Mouse (Mus musculus) kidney, postnatal 14 days (tissue): Measurements from ENCODE around the gene Gprc5c.
A peak's percentile ranks its signal among the peaks of the same experiment; 100 is the strongest.
"Not testable (repeated sequence)": the region's sequence is repeated elsewhere in the genome, so short reads cannot be mapped to it uniquely, and the experiment has no call there.

Experiments used
- DNase-seq: peaks from one replicate; pipeline ENCODE4 v3.0.0; 2022; ENCODE audit warnings: mixed read lengths

The Gprc5c gene

DNA sequence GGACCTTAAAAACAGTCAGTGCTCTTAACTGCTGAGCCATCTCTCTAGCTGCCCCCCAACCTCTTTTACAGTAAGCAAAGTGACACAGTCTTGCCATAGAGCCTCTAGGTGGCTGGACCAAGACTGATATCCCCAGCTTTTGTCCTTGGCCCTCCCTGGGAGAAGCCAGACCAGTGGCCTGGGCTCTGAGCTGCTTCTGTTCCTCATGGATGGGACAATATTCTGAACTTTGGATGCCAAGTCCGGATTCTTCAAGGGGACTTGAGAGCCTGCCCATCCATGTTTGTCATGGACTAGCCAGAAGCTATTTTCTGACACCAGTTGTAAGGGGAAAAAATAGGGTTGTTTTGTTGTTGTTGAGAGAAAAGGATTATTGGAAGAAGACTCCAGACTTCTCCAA lies 18.8 kb downstream of the Gprc5c start:
- no peak for DNase-seq

DNA sequence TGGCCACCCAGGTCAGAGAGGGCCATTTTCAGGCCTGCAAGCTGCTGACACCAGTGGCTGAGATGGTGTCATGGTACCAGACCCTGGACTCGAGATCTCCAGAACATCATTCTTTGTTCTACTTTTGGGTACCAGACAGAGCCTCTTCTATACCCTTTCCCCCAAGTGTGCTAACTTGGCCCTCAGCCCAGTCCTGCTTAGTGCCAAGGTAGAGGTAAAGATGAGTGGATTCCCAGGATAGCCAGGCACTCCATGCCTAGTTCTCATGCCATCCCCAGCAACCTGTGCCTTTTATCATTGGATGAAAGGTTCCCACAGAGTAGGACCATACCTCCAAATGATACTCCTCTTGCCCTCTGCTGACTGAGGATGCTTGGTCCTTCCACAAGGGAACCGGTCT lies 20.6 kb downstream of the Gprc5c start:
- no peak for DNase-seq

DNA sequence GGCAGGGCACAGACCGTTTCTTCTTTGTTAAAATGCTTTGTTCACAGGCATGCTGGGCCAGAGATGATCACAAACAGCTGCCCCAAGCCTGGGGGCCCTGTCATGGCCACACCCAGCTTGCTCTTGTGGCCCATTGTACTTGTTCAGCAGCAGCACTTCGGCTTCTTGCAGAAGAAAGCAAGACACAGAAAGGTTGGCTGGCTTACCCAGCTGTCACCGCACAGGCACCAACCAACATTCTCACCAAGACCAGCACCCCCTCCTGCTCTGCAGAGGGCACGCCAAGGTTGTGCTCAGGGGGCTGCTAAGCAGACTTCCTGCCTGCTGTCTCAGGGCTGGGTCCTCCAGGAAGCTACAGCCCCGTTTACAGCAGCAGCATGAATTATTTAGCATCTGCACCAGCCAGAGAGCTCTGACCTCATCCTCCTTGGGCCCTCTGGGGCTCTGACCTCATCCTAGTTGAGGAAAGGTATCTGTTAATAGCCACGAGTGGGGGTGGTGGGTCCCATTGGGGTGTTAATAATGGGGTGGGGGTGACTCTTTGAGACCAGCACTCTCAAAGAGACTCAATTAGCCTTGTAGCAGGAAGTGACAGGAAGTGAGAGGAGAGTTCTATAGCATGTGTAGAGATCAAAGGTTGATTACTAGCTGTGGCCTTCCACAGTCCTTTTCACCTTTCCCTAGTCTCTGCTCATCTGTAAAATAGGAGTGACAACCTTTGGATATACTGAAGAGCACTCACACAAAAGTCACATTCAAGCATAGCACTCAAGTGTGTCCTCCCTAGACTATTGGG lies 22.3 kb downstream of the Gprc5c start:
- no peak for DNase-seq

DNA sequence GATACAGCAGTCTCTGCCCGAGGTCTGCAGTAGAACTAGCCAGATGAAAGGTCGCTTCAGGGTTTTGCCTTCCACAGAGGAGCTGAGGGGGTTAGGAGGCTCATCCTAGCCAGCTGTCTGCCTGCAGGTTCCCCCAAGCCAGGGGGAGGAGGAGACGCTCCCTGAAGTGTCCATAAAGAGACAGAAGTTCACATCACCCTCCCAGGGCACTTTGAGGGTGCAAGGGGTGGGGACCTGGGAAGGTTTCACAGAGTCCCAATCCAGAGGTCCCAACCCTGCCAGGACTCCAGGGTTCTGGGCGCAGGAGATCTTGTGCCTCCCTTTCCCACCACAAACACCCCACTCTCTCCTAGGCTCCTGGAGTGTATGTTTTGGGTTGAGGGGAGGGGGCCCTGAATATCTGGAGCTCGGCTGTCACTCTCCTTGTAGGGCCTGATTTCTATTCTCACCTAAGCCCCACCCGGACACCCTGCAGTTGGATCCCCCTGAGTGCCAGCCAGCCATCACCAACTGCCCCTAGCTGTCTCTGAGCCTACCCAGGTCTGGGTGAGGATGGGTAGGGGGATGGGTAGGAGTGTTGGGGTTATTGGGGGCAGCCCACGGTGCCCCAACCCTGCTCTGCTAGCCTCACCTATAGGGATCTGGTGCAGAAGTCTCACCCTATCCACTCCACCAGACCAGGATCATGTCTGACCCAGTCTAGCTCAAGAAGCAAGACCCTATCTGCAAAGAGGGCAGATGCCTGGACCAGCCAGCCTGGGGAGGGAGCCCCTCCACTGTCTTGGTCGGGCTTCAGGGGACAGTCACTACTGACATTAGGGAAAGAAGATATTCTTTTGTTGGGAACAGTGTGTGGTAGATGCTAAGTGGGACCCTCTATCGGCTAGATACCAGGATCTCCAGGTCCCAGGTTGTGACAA lies 23.5 kb downstream of the Gprc5c start:
- no peak for DNase-seq

DNA sequence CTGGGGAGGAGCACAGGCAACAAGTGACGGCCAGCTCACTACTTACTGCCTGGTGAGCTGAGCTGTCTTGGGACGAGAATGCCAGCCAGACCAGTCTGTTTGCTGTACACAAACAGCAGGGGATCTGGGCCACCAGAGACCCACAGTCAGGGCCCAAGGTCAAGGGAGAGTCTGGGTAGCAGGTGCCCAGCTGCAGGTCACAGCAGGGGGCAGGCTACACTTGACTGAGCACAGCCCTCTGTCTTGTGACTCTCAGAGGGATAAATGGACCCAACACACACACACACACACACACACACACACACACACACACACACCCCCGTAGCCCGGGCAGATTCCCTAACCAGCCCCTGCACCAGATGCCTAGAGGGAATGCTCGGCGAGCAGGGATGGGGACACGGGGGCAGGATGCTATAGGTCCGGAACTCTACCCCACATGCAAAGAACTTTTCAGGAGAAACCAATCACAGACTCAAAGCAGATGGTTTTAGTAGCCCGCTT lies 24.4 kb downstream of the Gprc5c start:
- peak; percentile 88 for DNase-seq

DNA sequence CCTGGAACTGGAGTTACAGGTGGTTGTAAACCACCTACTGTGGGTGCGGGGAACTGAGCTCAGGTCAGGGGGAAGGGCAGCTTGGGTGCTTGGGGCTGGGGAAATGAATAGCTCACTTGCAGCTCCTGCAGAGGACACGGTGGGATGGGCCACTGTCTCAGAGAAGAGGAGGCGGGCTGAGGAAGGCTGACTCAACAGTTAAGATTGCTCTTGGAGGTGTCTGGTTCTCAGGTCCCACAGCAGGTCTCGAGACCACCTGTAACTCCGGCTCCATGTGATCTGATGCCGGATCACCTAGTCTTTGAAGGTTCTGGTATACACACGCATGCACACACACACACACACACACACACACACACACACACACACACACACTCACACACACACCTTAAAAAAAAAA lies 25.2 kb downstream of the Gprc5c start:
- DNase-seq, result peak; percentile 64

DNA sequence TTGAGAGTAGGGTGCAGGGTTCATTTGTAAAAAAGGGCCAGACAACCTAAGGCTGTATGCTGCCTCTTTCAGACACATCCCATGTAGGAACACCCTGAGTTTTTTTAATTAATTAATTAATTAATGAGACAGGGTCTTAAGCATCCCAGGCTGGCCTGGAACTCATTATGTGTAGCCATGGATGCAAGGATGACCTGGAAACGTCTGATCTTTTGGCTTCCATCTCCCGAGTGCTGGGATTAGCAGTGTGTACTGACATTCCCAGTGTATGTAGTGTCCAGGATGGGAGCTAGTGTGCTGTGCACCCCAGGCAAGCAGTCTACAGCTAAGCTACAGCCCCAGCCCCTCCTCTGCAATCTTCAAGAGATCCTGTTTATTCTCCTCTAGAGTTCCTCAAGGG lies 25.7 kb downstream of the Gprc5c start:
- DNase-seq, result no peak

DNA sequence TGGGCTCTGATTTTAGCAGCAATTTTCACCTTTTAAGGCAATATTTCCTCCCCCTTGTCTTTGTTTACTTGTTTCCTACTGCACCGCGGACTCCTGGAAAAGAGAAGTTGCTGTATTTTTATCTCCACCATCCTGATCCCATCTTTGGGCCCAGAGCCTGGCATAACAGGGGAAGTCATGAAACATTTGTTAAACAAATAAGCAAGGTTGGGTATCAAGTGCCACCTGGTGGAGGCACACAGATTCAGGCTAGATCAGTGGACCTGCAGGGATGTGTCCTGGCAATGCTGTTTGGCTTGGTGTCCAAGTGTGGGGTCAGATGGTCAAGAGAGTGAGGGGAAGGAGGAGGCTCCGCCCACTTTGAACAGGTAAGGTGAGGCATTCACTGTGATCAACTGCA lies 26.2 kb downstream of the Gprc5c start:
- DNase-seq, result peak; percentile 85

DNA sequence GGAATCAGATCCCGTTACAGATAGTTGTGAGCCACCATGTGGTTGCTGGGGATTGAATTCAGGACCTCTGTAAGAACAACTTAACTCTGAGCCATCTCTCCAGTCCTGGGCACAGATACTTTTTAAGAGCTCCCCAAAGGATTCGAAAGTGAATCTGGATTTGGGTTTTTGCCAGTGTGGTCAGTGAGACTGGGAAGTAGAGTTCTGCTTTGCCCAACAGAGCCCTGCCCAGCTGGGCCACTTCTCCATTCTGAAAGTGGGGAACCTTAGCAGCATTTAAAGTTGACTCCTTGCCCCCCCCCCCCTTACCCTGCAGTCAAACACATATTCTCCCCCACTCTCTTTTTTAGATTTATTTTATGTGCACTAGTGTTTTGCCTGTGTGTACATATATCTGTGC lies 28.7 kb downstream of the Gprc5c start:
- DNase-seq, result no peak

DNA sequence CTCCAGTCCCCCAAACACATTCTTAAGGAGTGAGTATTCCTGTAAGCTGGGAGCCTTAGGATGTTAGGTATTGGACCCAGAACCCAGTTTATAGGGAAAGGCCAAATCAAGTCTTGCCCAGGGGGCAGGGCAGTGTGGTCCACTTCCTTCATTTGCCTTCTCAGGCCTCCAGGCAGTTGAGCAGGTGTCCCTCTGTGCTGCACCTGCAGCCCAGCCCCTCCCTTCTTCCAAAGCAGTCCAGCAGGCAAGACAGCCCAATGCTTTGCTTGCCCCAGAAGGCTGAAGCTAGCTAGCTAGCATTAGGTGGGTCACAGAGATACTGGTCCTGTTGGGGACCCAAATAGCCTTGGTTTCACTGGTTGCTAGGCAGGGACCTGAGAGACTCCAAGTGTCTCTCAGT lies 29.2 kb downstream of the Gprc5c start:
- no peak for DNase-seq

DNA sequence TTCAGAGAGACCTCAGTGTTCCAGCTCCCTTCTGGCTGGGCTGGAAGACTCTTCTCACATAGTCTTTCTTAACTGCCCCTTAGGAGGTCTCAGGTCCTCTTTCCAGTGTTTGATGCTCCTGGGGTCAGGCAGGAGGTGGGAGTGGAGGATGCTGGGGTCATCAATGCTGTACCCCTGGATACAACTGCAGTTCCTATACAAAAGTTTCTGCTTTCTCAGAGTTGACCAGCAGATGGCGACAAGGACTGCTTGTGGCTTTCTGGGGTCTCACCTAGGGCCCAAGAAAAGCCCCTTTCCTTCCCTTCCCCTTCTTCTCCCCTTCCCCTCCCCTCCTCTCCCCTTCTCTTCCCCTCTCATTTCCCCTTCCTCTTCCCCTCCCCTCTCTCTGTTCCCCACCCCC lies 29.6 kb downstream of the Gprc5c start:
- DNase-seq, result no peak

DNA sequence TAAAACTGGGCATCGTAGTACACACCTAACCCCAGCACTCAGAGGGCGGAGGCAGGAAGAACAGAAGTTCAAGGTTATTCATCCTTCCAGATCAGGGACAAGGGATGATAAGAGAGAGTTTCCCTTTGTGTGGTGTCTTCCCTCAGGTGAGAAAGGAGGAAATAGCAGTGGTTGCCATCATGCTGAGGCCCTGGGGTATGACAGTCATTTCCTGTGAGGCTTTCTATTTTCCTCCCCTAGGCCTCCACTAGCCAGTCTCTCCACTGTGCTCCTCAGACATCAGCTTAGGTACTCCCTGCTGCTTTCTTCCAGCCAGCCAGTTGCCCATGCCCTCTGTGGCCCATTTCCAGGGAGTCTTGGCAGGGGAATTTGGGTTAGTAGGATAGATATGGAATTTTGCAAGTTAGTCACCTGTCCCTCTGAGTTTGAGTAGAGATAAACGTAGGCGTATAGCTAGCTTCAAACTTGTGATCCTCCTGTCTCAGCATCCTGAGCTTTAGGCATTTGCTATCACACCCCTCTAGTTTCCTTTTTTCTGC lies 32.4 kb downstream of the Gprc5c start:
- DNase-seq, result no peak

DNA sequence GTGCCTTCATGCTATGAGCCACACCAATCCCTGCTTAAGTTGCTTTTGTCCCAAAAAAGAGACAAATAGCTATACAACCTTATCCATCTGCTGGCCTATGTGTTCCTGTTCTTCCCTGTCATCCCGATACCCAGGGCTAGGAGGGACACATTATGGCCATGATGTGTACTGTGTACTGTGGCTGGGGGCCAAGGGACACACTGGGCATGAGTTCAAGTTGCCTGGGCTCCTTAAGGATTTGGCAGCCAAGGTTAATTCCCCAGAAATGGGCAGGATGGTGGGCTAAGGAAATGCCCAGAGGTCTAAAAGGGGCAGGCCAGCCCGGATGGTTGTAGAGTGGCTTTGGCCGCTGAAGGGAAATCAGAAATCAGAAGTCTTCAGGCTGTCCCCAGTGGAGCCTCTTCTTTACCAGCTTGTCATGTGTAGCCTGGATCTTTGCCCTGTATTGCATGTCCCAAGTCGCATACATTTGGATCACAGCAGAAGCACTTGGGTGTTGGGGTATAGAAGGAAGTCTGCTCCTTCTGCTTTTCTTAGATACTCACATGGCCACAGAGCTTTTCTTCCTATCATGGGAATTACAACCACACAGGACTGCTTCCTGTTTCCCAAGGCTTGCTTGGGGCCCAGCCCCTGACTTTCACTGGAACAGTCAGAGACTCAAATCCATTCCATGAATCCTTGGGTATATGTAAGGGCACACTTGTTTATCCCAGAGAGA lies 33.6 kb downstream of the Gprc5c start:
- peak; percentile 59 for DNase-seq

DNA sequence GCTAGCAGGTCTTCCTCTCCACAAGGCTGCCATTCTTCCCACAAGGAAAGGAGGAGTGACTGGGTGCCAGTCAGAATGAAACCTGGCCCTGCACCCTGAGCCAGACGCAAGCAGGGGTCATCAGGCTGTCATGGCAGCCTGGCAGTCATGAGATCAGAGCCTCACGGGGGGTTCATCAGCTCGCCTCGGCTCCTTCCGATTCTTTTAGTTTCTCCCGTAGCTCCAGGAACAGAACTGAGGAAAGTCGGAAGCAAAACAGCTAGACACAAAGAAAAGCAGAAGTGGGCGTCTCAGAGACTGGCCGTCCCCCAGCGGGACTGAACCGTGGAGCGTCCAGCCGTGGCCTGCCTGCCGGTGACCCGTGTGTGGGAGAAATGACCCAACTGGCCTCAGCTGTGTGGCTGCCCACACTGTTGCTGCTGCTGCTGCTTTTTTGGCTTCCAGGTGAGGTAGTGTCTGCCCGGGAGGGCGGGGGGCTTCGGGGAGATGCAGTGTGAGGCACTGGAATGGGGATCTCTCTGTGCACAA lies 39.1 kb downstream of the Gprc5c start, which contains the start of gene Cd300a:
Cd300a (plus strand) TSS at position 51 of the 528 bp plus-strand sequence.
- DNase-seq, result peak; percentile 11

DNA sequence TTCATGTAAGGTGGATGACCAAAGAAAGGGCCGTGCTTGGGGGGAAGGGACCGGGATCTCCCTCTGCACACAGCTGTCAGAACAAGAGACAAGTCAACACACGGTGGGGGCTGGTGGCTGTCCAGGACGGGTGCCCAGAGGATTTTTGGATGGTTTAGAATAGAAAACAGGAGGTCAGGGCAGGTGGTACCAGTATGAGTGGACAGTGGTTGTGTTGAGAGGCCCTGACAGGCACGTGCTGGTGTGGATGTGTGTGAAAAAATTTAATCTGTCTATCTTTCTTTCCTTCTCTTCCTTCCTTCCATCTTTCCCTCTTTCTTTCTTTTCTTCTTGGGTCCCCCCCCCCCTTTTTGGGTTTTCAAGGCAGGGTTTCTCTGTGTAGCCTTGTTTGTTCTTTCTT lies 39.6 kb downstream of the Gprc5c start:
- no peak for DNase-seq

DNA sequence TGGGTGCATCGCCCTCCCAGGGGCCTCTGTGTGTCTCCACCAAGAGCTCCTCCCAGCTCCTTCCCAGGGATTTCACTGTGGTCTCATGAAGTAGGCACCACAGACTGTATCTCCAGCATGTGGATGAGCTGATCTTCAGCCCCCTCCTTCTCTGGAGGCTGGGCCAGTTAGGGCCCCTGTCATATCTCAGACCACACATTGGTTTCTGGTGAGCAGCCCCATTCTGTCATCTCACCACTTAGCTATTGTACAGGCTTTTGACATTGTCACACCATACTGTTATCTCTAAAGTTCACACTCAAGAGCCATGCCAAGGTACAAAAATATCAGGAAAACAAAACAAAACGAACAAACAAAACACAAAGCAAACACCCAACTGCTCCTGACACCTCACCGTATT lies 45.1 kb downstream of the Gprc5c start:
- no peak for DNase-seq

DNA sequence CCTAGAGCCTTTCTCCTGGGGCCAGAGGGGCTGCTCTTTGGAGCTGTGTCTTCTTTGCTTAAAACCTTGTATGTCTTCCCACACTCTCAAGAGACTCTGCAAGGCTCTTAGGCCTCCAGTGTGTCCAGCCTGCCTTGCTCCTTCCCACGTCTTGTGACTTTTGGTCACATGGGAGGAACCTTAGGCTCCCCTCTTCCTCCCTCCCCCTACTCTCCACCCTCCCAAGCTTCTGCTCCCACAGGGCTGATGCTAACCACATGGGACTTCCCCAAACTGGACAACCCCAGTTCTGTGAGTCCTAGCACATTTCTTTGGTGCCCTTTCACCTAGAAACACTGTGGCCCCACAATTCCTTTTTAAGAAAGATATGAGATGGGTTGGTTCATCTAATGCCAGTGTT lies 47.1 kb downstream of the Gprc5c start:
- DNase-seq, result peak; percentile 15

DNA sequence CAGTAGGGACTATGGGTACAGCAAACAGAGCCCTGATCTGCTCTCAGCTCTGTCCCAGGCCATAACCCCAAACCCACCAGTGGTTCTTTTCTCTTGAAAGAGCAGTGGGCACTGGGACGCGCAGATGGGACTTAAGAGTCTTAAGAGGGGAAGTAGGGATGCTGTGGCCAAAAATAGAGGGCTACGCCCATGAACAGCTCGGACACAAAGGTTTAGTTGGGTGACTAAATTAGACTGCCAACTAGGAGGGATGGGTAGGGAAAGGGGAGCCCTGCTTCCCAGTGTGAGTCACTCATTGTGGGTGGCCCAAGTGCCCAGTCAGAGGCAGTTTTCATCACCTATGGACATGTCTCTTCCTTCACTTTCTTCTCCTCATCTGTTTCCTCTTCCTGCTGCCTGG lies 52.3 kb downstream of the Gprc5c start:
- no peak for DNase-seq

DNA sequence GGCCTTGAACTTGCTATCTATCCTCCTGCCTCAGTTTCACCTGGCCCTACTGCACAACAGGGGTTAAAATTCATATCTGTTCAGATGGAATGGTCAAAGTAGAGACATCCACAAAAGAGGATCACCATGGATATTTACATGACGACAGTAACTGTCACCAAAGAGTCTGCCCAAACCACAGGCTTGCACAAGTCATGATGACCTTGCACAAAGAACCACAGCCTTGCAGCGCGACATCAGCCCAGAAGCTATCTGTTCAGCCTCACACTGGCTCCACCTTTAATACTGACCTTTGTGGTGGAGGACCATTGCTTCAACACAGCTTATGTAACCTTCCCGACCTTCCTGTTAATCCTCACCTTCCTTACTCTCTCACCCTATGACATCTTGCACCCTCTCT lies 56.6 kb downstream of the Gprc5c start:
- no peak for DNase-seq

DNA sequence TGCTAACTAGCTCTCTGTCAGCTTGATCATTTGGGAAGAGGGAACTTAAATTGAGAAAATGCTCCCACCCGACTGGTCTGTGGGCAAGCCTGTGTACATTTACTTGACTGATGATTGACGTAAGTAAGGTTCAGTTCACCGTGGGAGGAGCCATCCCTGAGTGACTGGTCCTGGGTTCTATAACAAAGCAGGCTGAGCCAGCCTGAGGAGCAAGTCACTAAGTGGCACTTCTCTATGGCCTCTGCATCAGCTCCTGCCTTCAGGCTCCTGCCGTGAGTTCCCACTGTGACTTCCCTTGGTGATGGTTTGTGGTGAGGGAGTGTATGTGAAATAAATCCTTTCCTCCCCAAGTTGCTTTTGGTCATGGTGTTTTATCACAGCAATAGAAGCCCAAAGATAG lies 57.1 kb downstream of the Gprc5c start:
- no peak for DNase-seq

DNA sequence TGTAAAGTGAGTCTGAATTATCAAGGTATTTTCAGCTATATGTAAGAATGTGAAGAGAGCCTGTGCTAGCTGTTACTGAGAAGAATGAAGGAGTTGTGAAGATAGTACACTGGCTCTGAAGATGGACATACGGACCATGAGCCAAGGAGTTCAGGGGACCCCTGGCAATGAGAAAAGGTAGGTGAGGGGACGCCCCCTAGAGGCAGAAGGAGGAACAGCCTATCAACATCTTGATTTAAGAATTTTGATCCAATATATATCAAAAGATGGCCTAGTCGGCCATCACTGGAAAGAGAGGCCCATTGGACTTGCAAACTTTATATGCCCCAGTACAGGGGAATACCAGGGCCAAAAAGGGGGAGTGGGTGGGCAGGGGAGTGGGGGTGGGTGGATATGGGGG lies 58.6 kb downstream of the Gprc5c start:
- not testable (repeated sequence) for DNase-seq

DNA sequence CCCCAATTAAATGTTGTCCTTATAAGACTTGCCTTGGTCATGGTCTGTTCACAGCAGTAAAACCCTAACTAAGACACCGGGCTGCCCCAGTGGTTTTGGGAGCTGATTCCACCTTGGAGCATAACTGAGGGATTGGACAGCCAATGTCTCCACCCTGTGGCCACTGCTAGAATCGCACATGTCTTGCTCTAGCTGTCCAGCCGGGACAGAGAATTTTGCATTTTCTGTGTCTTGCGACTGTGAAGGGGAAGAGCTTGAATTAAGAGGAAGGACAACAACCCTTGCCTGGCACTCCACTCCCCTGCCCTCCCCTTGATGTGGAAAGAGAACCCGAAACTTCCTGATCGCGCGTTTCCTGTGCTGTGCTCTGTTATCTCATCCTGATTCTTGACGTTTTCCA lies 61.9 kb downstream of the Gprc5c start:
- DNase-seq, result peak; percentile 77

DNA sequence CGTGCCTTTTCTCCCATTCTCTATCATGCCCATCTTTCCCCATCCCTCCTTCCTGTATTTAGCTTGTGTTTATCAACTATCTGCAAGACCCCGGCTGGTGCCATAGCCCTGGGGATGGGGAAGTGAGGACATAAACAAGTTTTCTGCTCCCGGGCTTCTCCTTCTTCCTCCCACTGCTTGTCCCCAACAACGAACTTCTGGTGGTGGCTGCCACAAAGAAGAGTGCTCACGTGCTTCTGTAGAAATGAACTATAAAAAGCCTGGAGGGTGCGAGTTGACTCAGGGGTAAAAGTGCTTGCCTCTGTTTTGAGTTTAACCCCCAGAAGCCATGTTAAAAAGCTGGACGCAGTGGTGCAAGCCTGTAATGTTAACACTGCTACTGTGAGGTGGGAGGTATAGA lies 64.0 kb downstream of the Gprc5c start:
- DNase-seq, result no peak
